Mouse (Mus musculus): ENCODE measurements around the gene Cobl. TPM values are rescaled to one million over a fixed set of nuclear protein-coding genes. Genes with fewer than 3 reads are reported as not detected.

Cobl gene
- polyA plus RNA-seq, 1 experiment from 2014 or later, result 9.3 TPM

- no peak overlapping the region for H3K4me3 ChIP-seq (replicated peaks)
- H3K36me3 ChIP-seq, result no peaks in the 10 kb centered on the region
- H3K27me3 ChIP-seq (replicated peaks), result no peaks in the 10 kb centered on the region
- H3K4me2 ChIP-seq (replicated peaks), result no peak overlapping the region
- H3K9ac ChIP-seq, result no peak overlapping the region
- no peak overlapping the region for H3K27ac ChIP-seq
- ATAC-seq, result no peak
- H3K4me1 ChIP-seq (replicated peaks), result no peaks in the 10 kb centered on the region
- WGBS, result 82% methylated on average over 2 of the region's 2 CpGs
- no peaks in the 10 kb centered on the region for H3K9me3 ChIP-seq
Observed at GRCm38 (mm10) chr11:12191386-12191785, 273.4 kb downstream of the Cobl start.

- 43% methylated on average over 1 of the region's 1 CpGs for WGBS
- ATAC-seq, result no peak
Observed at GRCm38 (mm10) chr11:12190417-12190816, 274.3 kb downstream of the Cobl start.

More at GRCm38 (mm10) chr11:12190417-12190816, 274.3 kb downstream of the Cobl start:
- Histone ChIP-seq H3K4me3 (replicated peaks) (no peak overlapping the region), H3K27me3 (replicated peaks) (no peaks in the 10 kb centered on the region), H3K36me3 (no peaks in the 10 kb centered on the region), H3K9ac (no peak overlapping the region), H3K4me2 (replicated peaks) (no peak overlapping the region), H3K9me3 (no peaks in the 10 kb centered on the region), H3K27ac (no peak overlapping the region), H3K4me1 (replicated peaks) (no peaks in the 10 kb centered on the region)

Data from intestine, embryonic 15.5 days (tissue).